Mouse (Mus musculus): ENCODE measurements around the gene Gm10181. TPM values are rescaled to one million over a fixed set of nuclear protein-coding genes. Genes with fewer than 3 reads are reported as not detected.
"Not testable (repeated sequence)": the region's sequence is repeated elsewhere in the genome, so short reads cannot be mapped to it uniquely, and the experiment has no call there.

The Gm10181 gene
- not detected for total RNA-seq (2021)
- long read RNA-seq, experiment 1, result 0 reads
- long read RNA-seq, experiment 2, result 0 reads

DNA sequence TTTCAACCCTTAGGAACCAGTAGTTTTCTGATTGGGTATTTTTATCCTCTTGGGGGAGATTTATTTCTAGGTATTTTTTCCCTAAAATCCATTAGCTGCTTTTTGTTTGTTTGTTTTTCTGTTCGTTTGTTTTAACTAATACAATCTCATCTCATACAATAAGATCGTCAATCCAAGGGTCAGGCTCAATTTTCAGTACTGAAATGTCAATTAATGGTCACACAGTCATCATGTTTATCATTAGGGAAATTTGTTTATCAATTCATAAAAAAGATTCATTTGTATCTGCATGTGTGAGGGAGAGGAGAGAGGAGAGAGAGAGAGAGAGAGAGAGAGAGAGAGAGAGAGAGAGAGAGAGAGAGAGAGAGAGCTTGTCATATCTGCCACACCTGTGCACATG, at the start of gene Gm10181:
Gene Gm10181, plus strand, starts transcription at position 301 of the 400 bp plus-strand sequence.
- no peak for DNase-seq

DNA sequence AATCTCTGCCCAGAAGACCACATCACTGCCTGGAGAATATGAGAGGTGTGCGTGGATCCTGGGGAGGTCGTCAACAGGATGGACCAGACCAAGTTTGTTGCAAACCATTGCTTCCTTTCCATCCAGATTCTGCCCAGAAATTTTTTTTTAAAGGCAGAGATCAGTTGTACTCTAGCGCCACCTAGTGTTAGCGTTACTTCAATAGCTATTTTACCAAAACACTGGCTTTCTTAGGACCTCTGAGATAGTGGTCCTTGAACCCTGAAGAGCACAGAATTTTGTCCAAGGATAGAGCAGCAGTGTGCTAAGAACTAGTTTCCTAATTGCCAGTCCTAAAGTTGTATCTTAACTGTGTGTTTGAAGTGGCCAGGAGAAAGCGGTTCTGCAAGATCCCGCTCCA, 47.6 kb upstream of the Gm10181 start:
- DNase-seq, result no peak

DNA sequence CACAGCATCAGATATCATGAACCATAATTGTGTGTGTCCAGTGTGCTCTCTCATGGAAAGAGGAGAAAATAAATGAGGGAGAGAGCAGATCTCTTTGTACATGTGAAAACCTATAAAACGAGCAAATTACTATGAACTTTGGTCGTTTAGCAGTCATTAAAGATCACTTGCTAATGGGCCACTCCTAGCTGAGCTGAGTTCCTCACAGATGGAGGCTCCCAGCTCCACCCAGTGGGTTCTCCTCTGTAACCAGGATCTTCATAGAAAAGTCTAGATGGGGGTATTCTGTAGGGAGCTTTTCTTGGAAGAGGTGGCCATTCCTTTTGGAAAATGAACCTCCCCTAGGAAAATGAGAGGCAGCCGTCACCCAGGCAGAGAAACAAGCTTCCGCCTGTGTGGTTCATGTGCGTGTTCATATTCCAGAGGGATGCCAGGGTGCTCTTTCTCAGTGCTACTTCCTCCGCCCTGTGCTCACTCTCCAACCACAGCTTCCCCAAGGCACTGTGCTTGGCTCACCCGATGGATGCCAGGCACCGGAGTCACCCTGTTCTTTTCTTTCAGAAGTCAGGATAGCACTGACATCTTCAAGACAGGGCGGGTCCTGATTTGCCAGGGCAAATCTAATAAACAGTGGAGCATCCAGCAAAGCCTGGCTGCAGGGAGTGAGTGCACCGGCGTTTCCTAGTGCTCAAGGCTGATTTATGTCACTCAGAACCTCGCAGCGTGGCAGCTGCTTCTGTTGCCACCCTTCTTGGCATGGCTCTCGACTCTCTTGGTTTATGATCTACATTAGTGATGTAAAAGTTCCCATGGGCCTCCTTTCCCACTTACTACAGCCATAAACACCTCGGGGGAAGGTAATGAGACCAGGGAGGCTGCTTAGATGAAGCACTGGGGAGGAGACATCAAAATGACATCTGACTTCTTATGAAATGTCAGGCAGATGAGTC, 46.8 kb upstream of the Gm10181 start:
- DNase-seq, result no peak

DNA sequence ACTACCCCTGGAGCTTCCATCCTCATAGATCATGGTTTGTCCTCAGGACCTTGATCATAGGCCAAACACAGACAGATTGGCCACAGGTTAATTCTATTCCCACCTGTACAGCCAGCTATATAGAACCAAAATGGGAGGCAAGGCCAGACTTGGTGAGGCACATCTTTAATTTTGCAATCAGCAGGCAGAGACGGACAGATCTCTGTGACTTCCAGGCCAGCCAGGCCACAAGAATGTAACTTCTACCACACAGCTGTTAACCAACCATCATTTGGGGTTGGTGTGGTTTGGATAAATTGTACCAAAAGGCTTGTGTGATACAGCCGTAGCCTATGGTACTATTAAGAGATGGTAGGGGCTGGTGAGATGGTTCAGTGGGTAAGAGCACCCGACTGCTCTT, 44.9 kb upstream of the Gm10181 start:
- DNase-seq, result no peak

DNA sequence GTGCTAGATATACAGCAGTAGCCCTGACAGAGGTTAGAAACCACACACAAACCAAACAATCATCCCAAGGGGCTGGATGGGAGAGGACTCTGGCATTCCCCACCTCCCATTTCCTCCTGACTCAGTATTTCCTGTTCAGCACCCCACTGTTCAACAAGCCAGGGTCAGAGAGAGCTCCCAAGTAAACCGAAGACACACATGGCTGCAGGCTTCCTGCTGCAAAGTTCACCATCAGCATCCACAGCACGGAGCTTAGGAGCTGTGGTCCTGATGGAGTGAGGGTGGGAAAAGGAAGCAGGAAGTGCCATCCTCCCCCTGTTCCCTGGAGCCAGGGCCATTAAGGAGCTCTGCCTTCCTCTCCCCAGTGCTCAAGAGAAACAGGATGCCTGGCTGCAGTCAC, 40.9 kb upstream of the Gm10181 start:
- DNase-seq, result no peak

DNA sequence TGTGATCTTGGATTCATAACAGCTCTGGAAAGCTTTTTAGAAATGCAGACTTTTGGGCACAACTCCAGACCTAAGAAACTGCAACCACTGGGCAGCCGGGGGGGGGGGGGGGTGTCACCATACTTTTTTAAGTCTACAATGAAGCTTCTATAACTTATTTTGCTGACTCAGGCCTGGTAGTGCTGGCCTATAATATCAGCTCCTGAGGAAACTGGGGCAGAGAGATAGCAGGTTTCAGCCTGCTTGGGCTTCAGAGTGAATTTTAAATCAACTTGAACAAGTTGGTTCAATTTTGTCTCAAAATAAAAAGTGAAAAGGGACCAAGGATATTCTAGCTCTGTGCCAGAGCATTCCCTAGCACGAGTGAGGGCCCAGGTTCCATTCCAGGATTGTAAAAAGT, 40.3 kb upstream of the Gm10181 start:
- DNase-seq, result no peak

DNA sequence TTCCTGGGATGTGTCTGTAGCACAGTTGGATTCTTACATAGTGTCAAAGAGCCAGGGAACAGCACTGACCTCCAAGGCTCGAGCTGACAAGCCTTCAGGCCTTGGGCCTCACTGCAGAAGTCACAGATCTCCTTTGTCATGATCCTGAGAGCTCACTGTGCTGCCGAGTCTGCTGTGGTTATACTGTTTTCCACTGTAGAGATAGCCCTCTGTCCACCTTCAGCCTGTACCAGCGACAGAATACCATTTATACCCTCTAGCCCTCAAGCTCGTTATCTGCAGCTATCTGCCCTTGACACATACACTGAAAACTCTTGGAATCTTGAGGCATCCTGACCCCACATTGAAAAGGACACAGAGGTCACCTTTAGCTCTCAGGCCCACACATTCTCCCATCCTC, 37.3 kb upstream of the Gm10181 start:
- no peak for DNase-seq

DNA sequence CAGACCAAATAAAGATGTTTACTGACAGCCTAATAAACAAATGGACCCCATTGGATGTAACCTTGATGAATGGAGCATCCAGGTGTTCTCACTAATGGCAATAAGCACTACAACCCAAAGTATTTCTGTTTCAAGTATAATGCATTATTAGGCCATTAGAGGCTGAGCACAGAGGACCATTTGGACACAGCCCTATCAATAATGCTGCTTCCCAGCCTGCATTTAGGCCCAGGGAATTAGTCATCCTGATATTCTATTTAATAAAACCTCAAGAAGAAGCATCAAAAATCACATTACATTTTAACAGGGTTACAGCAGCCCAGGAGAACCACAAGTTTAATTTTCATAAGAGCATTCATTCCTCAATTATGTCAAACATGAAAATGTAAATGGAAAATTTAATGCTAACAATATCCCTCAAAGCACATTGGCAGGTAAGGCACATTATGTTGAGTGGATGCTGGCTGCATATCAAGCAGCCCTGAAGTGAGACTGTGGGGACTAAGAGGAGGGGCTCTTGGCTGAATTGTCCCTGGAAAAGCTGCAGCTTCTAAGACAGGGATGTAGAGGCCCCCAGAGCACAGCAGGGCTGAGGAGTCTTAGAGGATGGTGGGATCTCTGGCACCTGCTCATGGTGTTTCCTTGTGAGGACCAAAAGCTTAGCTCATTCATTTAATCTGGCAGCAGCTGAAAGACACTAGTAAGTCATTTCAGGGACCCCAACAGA, 33.4 kb upstream of the Gm10181 start:
- DNase-seq, result no peak

DNA sequence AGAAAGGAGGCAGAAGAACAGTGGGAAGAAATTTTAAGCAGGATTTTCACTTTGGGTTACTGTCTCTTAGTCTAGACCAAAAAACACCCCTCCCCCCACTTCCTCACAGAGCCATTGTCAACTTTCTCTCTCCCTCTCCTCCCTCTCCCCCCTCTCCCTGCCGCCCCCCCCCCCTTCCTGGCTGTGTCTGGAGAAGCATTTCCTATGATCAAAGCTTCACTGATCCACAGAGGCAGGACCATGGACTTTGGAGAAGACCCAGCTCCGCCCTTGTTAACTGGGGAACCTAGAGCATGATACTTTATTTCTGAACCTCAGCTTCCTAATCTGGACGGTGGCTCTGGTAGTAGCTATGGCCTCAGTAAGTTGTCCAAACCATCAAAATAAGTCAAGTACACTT, 30.5 kb upstream of the Gm10181 start:
- no peak for DNase-seq

DNA sequence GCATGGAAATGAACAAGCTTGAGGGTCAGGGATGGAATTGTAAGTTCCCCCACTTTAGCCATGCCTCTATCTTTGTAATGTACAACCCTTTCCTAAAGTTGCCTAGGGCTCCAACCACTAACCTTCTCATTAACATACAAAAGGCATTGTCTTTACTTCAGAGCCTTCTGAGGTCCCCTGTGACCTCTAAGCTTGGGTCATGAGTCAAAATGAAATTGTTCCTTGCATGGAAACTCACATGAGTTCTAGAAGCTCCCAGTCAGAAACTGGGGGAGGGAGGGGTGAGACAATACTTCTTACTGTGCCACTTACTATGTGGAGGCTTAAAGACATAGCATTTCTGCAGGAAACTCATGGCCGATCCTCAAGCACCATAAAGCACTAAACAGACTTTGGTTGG, 16.6 kb upstream of the Gm10181 start:
- DNase-seq, result no peak

DNA sequence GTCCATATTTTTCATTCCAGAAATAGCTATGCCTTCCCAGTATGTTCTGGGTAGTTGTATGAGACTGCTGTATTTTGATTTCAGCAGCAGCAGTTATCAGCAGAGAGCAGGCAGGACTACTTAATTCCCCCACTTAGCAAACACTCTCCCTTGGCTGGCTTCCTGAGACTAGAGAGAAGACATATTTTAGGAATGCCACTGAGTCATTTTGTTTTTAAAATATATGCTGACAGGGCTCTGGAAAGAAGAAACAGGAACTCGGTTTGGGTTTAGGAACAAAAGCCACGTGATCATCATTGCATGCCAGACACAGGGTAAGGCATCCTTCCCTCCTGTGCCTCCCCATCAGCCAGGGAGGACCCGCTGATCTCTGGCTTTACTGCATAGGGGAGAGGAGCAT, 13.2 kb upstream of the Gm10181 start:
- DNase-seq, result no peak

DNA sequence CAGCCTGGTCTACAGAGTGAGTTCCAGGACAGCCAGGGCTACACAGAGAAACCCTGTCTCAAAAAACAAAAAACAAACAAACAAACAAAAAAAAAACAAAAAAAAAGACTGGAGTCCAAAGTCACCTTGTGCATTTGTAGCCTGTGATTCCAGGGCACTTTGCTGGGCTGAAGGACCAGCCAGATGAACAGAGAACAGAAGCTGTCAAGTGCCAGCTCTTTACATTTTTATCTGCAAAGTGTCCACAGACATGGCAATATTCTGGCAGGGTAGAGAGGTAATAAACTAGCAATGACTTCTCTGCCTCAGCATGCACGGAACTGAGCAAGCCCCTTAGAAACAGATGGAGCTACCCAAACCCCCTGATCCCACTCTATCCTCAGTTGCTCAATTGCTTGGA, 12.7 kb upstream of the Gm10181 start:
- DNase-seq, result no peak

DNA sequence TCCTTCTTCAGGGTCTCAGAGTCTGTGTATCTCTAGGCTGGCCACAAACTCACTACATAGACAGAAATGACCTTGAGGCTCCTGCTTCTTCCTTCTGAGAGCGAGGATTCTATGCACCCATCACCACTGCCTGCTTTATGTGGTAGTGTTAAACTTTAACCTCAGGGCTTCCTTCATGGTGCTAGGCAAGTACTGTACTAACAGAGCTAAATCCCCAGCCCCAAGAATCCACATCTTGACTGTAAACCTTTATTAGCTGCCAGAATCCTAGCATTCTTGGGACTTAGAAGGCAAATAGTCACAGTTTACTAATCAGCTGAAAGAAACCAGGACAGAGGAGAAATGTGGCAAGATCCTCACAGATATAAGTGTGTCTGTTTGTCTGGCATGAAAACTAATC, 1.6 kb downstream of the Gm10181 start:
- DNase-seq, result no peak

DNA sequence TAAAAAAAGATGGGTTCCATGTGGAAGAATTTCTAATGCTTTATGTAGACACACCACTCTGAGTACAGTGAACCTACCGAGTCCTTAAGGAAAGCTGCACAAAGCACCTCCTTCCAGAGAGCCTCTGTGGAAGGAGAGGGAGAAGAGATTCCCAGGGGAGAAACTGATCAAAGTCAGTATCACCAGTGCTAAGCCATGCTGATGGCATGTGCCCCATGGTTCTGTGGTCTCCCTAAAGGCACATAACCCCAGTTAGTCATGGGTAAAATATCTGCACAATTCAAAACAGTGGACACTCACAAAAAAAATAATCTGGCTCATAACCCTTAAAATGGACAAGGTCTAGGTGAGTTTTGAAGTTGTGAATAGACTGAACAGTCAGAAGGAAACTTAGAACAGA, 13.7 kb downstream of the Gm10181 start:
- no peak for DNase-seq

DNA sequence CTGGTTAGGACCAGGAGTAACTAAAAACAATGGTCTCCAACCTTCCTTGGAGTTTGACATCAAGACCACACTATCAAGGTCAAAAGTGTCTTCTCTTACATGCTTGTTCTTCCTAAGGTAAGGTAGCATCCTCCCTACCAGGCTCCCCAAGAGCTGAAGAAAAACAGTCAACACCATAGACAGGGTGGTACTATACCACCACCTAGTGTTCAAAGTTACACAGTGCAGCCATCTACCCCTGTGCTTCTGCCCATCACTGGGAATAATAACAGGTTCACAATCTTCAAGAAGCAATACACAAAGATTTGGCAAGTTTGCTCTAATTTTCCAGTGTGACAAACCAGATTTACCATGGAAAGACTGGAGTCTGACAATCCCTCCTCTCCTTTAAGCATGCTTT, 15.4 kb downstream of the Gm10181 start:
- DNase-seq, result peak; percentile 7

DNA sequence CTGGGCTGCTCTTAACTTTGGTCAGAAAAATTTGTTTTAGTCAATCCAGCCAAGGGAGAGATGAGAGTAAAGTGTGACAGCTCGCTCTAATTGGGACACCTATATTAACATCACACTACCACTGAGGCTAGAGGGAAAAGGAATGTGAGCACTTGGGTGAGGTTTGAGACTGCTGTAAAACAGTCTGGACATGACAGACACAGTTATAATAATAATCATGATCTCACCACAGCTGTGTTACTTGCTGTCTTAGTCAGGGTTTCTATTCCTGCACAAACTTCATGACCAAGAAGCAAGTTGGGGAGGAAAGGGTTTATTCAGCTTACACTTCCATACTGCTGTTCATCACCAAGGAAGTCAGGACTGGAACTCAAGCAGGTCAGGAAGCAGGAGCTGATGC, 34.4 kb downstream of the Gm10181 start:
- not testable (repeated sequence) for DNase-seq

DNA sequence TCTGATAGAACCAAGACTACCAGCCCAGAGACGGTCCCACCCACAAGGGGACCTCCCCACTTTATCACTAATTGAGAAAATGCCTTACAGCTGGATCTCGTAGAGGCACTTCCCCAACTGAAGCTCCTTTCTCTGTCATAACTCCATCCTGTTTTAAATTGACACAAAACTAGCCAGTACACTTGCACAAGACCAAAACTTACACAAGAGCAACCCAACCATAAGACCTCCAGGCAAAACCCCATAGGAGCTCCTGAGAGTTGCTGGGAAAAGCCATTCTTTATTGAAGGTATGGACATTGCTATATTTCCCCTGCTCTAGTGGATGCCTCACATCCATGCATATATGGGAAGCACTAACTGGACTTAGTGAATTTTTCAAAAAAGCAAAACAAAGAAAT, 34.8 kb downstream of the Gm10181 start:
- DNase-seq, result no peak

DNA sequence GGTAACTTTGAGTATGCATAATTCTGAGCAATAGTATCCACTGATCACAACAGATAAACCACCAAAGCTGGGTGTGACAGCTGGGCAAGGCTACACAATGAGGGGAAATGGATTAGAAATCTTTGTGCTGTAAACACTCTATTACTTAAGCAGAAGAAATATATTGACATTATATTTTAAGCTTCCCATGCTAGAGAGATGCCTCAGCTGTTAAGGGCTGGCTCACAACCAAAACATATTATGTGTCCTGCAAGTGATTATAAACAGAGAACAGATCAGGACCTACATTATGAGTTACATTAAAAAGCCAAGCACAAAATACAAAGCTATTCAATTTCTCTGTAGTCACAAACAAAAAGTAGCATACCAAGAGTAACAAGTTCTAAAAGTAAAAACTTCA, 43.0 kb downstream of the Gm10181 start:
- no peak for DNase-seq

DNA sequence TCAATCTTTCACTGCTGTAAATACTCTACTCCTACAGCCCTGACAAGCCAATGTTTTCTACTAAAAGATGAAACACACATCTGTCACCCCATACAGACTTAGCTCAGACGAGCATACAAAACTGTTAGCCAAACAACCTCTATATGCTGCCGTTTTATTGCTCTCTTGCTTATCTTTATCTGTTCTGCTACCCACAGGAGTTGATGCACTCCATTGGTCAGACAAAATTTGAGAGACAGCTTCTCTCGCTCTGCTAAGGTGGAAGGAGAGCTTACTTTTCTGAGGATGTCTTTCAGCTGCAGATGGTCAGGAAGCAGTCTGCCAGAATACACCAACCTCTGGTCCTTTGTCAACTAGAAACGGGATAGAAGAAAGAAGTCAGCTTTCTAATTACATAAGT, 43.7 kb downstream of the Gm10181 start:
- no peak for DNase-seq

DNA sequence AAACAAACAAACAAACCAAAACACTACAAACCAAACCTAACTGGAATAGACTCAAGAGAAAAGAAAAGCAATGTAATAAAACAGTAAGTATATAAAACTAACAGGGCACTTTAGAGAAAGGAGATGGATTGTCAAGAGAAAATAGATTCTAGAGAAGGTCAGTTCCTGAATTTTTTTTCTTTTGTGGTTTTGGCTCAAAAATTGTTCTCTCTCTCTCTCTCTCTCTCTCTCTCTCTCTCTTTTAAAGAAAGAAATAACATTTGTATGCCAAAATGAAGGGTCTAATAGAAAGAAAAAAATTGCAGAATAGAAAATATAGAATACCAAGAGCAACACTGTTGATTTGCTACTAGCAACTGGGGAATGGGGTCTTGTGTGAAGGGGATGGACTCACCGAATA, 49.7 kb downstream of the Gm10181 start:
- DNase-seq, result no peak

All from gastrocnemius, postnatal 10 days (tissue).